Mouse (Mus musculus) stomach, postnatal 0 days (tissue): ENCODE results near the gene Igf2r.

Experiments used
- CTCF ChIP-seq: IDR thresholded peaks from 2 replicates; pipeline ENCODE4 v1.5.1; 2016; ENCODE audit warnings: antibody characterized with exemption, low read depth, mild to moderate bottlenecking, moderate library complexity
- EP300 ChIP-seq: optimal IDR thresholded peaks from 2 replicates; pipeline ENCODE3; 2016; ENCODE audit warnings: antibody characterized with exemption

GRCm38 (mm10) chr17:12724767-12725744 is 44.4 kb downstream of the Igf2r start:
- TF ChIP-seq EP300 (no peak), CTCF (no peak)
